Mouse (Mus musculus) spleen, postnatal 36 days (tissue): ENCODE measurements around the gene Rin3.

Source experiments
- DNase-seq, 2 experiments: peaks; one replicate each; pipeline ENCODE4 v3.0.0; 2022; ENCODE audit warnings: low spot score in 2 of 2, mixed read lengths in 1 of 2

Rin3 gene

DNA sequence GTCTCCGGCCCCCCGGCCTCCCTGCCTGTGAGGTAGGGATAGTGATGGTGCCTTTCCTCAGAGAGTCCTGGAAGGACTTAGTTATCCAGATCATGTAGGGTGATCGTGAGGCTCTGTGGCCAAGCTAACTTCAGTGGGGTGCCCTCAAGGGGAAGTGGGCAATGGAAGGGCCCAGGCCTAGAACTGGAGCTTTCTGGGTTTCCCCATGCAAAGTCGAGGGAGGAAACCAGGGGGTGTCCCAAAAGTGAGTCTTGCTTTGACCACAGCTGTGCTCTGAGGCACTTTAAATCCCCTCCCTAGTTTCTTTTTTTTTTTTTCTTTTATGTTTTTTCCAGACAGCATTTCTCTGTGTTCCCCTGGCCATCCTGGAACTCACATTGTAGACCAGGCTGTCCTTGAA is 47.3 kb downstream of the Rin3 start:
- peak; percentile 73 to 74 for DNase-seq

DNA sequence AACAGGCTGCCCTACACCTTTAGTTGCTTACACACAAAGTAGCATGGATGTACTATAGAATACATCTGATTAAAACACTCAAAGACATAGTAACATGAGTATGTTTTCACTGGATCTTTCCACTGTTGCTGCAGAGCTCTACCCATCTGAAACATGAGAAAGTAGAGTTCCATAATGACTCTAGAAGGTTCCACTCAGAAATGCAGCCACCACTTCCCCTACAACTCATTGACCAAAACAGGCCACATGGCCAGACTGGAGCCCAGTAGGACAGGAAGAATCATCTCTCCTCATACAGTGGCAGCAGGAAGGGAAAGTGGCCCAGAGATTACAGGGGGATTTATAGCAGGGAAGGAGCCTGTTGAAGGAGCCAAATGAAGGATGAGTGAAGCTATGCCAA is 47.9 kb downstream of the Rin3 start:
- no peak for DNase-seq

DNA sequence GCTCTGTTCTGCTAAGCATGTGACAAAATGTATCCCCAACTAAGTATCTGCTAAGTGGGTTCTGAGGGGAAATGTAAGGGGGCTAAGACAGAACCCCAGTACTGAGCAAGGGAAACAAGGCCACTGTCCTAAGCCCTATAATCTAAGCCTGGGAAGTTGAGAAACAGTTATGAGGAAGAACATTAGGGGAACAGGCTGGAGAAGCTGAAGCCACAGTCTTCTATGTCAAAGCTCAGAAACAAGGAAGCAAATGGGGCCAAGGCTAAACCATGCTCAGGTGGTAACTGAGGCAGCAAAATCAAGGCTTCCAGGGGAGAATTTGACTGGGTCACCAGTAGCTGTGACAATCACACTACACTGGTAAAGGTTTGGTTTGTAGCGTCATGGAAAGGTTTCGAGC is 50.3 kb downstream of the Rin3 start:
- DNase-seq: no peak

DNA sequence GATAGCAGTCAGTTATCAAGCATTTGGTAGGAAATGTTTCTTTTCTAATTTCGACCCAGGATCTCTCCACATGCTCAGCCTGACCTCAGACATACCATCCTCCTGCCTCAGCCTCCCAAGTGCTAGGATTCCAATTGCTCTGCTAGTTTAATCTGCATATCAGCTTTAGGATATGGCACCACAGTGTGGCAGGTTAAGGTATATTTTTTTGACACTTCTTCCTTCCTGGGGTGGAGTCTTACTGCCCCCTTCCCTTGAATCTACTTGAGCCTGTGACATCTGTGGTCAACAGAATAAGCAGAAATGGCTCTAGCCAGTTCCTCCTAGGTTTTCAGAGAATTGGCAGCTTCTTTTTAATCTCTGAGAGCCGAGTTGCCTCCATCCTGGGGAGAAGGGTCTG is 56.2 kb downstream of the Rin3 start:
- peak; percentile 43 to 55 for DNase-seq

DNA sequence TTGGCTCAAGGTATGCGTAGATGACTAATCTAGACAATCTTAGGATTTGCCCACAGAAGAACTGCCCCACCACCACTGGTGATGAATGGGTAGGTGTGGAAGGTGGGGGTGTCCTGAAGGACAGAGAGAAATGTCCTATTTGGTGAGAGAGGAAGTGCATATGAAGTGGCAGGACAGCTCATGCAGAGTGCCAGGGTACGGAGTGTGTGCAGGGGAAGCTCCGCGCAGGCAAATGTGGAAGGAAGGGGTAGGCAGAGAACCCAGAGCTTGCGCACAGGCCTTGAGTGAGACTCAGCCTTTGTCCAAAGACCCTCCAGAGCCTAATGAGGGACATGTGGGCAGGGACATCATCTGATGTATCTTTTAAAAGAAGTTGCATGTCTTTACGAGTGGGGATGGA is 57.6 kb downstream of the Rin3 start:
- DNase-seq: peak in 1 of 2 experiments; percentile 35

DNA sequence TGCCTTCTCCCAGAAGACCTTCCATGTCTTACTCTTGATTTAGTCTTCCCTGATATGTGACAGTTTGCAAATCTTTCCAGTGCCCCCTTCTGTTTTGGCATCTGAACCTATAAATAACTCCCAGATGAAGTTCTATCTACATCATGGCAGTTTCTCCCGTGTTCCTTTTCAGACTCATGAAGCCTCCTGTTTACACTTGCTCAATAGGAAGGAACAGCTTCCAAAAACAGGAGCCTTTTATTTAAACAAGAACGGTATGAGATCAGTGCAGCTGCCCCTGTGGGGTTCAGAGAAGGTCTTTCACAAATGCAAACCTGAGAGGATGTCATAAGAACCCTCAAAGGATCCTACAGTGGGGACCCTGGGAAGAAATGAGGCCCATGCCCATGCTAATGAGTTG is 59.3 kb downstream of the Rin3 start:
- no peak for DNase-seq

DNA sequence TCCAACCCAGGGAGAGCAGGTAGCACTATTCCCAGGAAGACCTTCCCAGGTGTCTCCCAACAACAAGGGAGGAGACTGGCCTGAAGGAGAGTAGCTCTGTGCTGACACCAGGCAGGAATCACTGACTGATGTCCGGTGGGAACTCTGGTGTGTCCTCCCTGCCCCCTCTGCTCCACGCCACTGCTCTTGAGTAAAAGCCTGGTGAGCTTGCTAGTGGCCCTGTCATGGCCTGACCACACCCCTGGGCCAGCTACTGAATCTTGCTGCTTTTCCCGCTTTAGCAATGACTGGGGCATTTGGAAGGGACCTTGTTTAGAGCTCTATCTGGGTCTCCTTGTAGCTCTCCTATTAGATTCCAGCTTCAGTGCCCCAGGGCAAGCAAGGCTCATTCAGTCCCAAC is 59.8 kb downstream of the Rin3 start:
- no peak for DNase-seq

DNA sequence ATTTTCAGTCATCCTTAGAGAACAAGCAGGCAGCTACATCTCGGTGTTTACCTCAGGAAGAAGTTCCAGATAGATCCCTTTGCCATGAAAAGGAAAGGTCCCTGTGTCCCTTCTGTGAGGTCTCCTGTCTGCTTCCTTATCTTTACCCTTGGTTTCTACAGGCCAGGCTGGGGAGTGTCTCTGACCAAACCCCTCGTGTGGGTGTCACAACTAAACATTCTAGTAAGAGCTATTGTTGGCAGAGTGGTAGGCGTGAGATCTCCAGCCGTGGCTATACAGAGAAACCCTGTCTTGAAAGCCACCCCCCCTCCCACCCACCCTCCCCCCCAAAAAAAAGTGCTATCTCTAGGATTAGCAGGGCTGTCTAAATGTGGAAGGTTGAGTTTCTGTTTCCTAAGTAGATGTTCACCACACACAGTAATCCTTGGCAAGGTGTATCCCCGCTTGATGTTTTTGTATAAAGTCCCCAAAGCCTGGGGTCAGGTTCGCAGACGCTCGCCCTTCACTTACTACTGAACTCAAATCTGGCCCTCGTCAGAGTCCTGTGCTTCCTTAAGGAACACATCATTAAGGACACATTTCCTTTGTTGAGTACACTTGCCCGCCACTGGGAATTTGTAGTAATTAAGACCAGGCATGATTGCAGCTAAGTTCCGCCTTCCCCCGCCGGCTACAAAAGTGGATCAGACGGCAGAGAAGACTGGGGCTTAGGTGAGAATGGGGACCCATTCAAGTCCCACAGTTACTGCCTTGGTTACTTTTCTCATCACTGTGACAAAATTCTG is 62.4 kb downstream of the Rin3 start:
- no peak for DNase-seq

DNA sequence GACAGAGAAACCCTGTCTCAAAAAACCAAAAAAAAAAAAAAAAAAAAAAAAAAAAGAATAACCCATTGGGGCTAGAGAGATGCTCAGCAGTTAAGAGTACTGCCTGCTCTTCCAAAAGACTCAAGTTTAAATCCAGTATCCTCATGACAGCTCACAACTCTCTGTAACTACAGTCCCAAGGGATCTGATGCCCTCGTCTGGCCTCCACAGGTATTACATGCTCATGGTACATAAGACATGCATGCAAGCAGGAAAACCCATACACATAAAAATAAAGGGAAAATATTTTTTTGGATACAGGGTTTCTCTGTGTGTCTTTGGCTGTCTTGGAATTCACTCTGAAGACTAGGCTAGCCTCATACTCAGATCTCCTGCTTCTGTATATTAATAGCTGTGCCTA is 63.7 kb downstream of the Rin3 start:
- peak; percentile 50 to 69 for DNase-seq

DNA sequence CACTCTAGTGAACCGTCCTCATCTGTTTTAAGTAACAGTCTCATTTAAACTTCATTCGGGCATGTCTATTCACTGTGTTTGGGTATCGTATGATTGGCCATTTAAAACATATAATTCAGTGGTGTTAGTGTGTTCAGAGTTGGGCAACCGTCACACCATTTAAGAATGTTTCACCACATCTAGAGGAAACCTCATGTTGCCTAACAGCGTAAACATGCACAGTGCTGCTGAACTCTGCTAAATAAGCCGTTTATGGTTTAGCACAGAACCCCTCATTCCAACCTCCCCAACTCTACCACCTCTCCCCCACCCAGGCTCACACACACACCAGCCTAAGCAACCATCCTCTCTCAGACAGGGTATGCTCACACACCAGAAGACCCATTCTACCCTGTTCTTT is 65.6 kb downstream of the Rin3 start:
- DNase-seq: no peak

DNA sequence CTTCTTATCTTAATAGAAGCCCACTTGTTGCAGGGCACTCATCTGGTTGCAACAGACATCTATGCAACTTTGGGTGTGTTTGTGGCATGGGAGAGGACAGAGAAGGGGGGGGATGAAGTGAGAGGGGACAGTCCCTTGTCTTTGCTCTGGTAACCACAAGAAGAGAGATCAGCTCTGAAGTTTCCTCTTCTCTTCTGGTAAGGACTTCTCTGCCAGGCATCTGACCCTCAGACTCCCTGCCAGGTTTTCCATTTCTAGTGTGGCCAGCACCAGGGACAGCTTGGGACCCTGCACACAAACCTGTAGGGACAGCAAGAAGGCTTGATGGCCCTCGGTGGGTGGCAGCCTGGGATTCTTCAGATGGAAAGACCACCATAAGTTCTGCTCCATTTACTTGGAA is 68.1 kb downstream of the Rin3 start:
- peak; percentile 62 to 63 for DNase-seq

DNA sequence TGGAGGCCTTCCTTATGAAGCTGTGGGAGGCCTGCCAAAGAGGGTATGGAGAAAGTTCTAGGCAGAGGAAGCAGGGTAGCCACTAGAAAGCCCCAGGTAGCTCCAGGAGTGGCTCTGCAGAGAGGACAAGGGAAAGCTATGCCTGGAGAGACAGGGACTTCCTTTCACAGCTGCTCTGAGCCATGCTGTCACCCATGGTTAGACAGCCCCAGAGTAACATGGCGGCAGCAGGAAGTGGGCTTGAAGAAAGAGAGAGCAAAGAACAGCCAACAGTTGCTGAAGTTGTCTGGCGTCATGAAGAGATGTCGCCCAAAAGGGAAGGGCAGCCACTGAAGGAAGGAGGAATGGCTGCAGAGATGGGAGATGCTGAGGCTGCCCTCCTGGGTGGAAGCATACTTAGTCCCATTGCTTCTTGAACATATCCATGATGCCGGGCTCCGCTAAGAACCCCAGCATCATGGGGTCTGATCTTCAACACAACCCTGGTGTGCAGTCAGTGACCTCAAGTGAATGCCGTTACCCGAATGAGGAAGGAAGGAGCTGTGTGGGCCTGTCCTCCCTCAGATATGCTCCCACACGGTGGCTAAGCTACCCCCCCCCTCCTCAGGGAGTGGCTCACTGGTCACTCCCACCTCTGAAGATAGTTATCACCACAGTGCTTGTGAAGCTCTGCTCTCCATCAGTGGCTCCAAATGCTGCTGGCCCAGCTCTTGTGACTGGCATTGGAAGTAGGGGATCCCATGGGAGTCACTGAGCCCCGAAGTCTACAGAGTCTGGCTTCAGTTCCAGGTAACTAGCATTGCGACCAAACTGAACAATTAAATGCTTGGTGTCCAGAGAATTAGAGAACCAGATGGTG is 71.5 kb downstream of the Rin3 start:
- peak; percentile 85 to 87 for DNase-seq

DNA sequence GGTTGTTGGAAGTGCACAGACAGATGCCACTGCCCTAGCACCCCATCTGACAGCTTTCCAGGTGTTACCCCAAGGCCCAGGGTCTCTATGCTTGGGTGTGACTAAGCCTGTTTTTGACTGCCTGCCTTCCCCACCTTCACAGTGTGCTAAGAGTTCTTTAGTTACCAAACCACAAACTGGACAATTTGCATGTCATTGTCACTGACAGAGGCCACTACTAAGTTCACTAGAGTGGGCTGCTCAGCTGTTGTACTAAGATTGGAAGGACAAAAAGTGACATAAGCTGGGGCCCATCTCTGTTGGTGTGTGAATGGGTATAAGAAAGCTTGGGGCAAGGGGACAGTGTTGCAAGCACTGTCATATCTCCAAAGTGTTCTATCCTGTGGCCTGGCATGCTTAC is 72.9 kb downstream of the Rin3 start:
- DNase-seq: peak; percentile 56 to 64

DNA sequence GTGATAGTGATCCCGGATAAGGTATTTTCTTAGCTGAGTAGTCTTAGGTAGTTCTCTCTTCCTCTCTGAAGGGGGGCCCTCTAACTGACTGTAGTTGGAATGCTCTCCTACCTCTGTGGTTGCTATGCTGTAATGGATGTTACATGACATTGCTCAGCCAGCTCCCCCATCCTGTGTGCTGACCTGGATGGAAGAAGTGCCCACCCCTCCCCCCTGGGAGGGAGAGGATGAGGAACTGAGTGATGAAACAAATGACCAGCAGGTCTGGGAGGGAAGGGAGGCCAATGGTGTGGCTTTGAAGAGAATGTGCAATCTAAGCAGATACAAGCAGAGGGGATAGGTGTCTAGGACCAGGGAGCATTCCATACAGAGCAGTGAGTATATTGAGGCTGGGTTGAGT is 73.9 kb downstream of the Rin3 start:
- DNase-seq: no peak

DNA sequence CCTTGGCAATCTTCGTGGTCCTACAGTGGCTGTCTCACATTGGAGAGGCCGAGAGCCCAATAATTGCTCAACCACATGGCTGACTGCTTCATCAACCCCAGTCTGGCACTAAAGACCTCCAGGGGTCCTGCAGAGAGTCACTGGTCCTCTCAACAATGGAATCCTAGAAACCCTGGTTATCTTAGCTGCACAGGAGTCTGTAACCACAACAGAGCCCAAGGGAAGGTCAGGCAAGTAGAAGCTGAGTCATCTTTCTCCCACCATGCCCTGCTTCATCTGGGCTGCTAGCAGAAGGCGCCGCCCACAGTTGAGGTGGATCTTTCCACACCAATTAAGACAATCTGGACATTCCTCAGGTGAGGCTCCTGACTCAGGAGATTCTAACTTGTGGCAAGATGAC is 76.5 kb downstream of the Rin3 start:
- DNase-seq: no peak

DNA sequence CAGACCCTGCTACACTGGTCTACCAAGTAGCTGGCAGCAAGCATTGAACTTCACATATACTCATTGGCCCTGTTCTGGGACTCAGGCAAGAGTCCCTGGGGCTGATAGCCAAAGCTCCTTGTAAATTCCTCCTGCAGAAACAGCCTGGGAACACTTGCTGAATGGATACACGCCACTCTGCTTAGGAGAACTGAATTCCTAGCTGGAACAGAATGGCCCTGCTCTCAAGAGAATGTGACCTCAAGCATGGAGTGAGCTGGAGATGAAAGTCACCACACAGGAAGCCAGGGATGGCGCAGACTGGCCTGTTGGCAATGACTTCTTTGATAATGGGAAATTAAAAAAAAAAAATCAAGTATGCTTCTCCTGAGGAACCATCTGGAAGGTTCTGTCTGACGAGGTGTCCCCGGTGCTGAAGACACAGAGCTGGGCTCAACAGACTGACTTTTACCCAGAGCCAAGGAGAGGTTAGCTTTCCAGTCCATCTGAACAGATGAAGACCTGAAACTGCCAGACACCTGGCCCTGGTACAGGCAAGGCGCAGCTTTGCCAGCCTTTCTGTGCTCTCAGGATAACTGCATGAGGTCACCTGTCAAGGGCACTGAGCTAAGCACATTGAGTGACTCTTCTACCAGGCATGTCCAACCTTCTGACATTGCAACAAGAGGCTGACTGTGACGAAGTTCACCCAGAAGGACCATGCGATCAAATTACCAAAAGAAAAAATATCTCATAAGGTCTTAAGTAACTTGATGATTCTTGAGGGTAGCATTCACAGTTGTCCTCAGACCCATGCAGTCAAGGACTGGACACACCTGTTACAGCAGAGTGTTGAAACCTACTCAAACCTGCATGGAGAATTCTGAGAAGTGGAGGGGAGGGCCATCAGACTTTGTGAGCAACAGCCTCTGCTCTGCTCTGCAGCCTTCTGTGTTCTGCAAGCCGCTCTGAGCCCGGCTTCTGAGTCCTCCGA is 78.6 kb downstream of the Rin3 start:
- no peak for DNase-seq

DNA sequence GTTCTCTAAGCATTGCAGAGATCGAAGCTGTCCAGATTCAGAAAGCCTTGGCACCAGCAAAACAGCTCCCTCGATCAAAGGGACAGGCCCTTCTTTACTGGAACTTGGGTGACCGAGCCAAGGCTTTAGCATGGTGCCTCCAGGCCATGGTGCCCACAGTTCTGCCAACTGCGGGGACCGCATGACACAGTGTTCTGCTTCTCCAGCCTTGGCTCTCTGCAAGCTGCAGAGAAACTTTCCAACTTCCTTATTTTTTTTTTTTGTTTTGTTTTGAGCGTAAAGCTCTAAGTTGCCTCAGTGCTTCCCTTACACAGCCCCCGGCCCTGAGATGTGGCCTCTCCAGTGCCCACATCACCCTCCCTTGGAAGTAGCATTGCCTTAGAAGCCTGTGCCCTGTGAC is 82.2 kb downstream of the Rin3 start:
- DNase-seq: peak; percentile 62 to 64

DNA sequence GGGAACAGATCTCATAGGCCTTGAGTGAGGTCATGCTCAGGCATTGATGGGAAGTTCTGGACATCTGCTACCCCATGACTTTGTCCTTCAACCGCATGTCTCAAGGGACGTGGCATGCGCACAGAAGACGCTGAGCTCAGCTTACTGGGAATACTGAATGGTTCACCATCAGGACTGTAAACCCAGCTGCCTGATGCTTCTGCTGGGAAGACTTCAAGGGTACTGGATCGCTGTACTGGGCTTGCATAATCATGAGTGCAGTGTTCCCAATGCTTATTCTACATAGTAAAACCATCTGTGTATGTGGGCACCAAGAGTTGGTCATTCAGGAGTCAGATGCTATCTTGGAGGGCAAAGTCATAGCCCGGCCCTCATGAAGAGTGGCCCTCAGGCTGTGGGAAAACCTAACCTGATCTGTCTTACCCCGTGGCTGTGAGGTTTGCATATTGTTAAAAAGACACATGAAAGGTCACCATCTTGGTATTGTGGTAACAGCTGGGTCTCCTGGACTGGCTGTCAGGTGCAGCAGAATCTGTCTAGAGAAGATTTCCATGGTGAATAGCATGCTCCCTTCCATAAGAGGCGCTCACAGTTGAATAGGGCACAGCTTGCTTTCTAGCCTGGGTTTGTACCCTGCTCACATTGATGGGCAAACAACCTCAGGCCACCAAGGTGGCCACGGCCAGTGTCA is 83.4 kb downstream of the Rin3 start:
- no peak for DNase-seq

DNA sequence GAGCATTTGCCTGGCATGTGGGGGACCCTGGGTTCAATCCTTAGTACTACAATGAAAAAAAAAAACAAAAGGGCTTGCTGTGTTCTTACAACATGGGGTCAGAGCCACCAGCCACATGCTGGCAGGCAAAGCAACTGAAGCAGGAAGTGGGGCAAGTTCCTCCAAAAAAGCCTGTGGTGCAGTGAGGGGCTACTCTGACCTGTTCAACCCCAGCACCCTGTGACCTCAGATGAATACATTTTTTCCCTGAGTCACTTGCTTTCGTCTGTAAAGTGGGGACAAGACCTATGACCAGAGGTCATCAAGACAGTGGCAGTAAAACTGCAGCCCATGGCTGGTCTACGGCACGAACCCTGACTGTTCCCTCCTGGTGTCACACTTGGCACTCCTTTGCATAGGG is 84.2 kb downstream of the Rin3 start:
- DNase-seq: peak; percentile 53 to 60

DNA sequence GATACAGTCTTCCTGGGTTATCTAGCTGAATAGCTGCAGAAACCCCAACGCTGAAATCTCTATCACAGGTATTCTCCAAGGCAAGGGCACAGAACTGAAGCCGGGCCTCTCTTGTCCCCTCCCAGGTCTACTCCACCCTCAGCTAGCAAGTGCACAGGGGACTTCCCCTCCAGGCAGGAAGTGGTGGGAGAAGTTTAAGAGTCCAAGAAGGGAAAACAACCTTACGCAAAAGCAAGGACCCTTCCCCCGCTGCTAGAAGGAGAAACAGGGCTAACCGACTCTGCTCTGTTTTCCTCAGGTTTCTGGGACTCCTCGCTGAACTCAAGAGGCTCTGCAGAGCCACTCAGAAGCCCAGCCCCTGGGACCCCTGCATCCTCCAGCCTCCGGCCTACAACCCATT is 85.2 kb downstream of the Rin3 start:
- peak; percentile 83 to 85 for DNase-seq

DNA sequence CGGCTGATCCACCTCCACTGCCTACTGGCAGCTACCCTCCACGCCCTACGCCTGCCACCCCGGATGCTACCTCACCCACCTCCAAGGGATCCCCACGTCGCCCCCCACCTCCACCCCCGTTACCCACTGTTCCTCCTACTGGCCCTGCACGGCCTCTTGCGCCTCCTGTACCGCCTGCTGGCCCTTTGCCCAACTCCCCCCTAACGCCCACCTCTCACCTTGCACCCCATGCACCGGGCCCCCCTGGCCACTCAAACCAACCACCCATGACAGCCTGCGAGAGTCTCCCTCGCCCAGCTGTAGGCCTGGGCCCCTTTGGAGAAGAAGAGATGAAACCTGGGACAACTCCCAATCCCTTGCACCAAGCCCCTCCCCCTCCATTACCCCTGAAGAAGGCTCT is 85.7 kb downstream of the Rin3 start:
- peak in 1 of 2 experiments; percentile 11 for DNase-seq
